Mouse (Mus musculus) midbrain, embryonic 14.5 days (tissue): Measurements from ENCODE around the gene Cabin1. TPM values are rescaled to one million over a fixed set of nuclear protein-coding genes. Genes with fewer than 3 reads are reported as not detected.

ENCODE experiments used
- ATAC-seq: fragments of 200-750 bp; cut with Nextera tagmentation; 2 replicates; pipeline ENCODE4 v1.8.0; 2017; ENCODE audit warnings: moderate number of reproducible peaks, moderate library complexity; ENCODE audit not compliant: low FRiP score, low TSS enrichment
- DNase-seq: peaks from one replicate; pipeline ENCODE4 v3.0.0-alpha.2; 2015
- H3K27ac ChIP-seq: fragments of 300-500 bp; sonication (generic); replicated peaks from 2 replicates; pipeline ENCODE4 v1.5.1; 2014; ENCODE audit warnings: mild to moderate bottlenecking, low read depth, low read length, moderate library complexity
- H3K27me3 ChIP-seq: fragments of 300-500 bp; sonication (generic); 2 replicates; pipeline ENCODE4 v1.6.1; 2014; ENCODE audit warnings: low read length, control low read depth, mixed read lengths; ENCODE audit not compliant: control insufficient read depth, insufficient read depth
- H3K36me3 ChIP-seq: fragments of 300-500 bp; sonication (generic); 2 replicates; pipeline ENCODE4 v1.6.1; 2014; ENCODE audit warnings: low read length, control low read depth; ENCODE audit not compliant: control insufficient read depth, insufficient read depth
- H3K4me1 ChIP-seq: fragments of 300-500 bp; sonication (generic); 2 replicates; pipeline ENCODE4 v1.6.1; 2014; ENCODE audit warnings: mild to moderate bottlenecking, antibody characterized with exemption, low read length, control low read depth; ENCODE audit not compliant: control insufficient read depth, insufficient read depth
- H3K4me2 ChIP-seq: fragments of 300-500 bp; sonication (generic); 2 replicates; pipeline ENCODE4 v1.6.1; 2014; ENCODE audit warnings: mild to moderate bottlenecking, low read length, moderate library complexity
- H3K4me3 ChIP-seq: fragments of 300-500 bp; sonication (generic); replicated peaks from 2 replicates; pipeline ENCODE4 v1.5.1; 2014; ENCODE audit warnings: low read depth, low read length
- H3K9ac ChIP-seq: fragments of 300-500 bp; sonication (generic); replicated peaks from 2 replicates; pipeline ENCODE4 v1.6.1; 2014; ENCODE audit warnings: mild to moderate bottlenecking, low read length, moderate library complexity
- H3K9me3 ChIP-seq: fragments of 300-500 bp; sonication (generic); 2 replicates; pipeline ENCODE4 v1.6.1; 2016; ENCODE audit warnings: low read length, control low read depth, mixed read lengths; ENCODE audit not compliant: control insufficient read depth
- WGBS: fragments of 180-500 bp; shearing (Covaris S2); extraction: QIAGEN DNeasy Blood & Tissue Kit; methylation state at CpG from one replicate; pipeline ENCODE4 v1.1.7; 2014; 5-methylcytosine and 5-hydroxymethylcytosine counted together
- polyA plus RNA-seq: library from polyadenylated mRNA; unstranded; fragments of >200 nt; fragmentation: Nextera tagmentation; extraction: Ambion mirVana; gene quantifications from 2 replicates; pipeline ENCODE4 v1.2.1, GENCODE M21; 2014

Gene Cabin1
- polyA plus RNA-seq = 47.2 and 54.5 TPM in 2 replicates

DNA sequence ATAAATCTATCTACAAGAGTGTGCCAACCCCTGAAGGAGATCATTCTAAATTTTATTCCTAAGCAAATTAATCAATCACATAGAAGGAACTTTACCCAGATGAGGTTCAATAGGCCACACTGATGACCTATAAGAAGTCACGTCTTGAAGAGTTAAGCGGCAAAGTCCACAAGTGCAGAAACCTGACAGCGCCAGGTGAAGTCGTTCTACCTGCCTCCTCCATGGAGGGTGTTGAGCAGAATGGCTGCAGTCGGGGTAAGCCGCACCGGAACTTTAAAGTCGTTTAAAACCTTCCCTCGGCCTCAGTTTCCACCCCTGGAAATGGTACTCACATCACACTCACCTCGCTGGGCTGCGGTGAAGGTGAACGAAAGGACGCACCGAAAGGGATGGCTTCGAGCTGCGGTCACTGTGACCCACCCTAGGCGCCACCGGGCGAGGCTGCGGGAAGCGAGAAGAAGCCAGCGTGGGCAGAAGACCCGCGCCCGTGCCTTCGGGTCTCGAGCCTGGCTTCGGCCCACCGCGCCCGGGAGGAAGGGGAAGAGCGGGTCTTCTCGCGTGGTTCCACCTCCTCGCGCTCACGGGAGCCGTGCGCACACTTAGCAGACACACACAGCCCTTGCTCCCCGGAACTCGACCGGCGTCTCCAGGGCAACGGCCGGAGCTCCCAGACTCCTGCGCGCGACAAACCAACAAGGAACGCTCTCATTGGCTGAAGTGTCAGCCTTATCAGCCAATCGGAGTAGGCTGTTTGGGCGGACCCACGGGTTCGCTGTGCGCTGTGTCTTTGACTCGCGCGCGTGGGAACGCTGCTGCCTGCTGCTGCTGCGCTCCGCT is at the start of gene Cabin1:
Gene Cabin1 (minus strand): TSS at position 660 of the 837 bp plus-strand sequence.
- peaks cover 10% of the 10 kb centered on the region for H3K4me1 ChIP-seq
- H3K27me3 ChIP-seq = no peaks in the 10 kb centered on the region
- peak within 1 kb of the TSS; percentile 87 for H3K4me2 ChIP-seq
- H3K9me3 ChIP-seq = no peaks in the 10 kb centered on the region
- peak within 1 kb of the TSS; percentile 86 for H3K4me3 ChIP-seq
- H3K36me3 ChIP-seq = no peaks in the 10 kb centered on the region
- H3K9ac ChIP-seq = peak within 1 kb of the TSS; percentile 81
- under 1% methylated on average over 59 of the region's 61 CpGs for WGBS
- DNase-seq = peak; percentile 99
- peak within 1 kb of the TSS; percentile 72 for H3K27ac ChIP-seq
- peak; percentile 97 for ATAC-seq

DNA sequence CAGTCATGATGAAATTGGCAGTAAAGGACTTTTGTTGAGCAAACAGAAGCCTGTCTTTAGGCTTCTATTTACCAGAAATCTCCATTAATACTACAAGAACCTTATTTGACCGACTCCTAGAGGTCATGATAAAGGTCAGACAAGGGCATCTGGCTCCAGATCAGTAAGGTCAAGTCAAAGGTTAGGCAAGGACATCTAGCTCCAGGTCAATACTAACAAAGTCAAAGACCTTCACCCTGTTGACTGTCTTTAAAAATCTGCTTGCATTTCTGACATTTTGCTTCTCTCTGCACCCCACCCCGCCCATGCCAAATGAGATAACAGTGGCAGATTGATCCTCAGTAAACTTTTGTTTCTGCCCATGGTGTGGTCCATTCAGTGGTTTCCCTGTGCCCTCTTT is 40.1 kb upstream of the Cabin1 start:
- no peaks in the 10 kb centered on the region for H3K36me3 ChIP-seq
- H3K4me1 ChIP-seq = no peaks in the 10 kb centered on the region
- no peak overlapping the region for H3K4me3 ChIP-seq
- H3K4me2 ChIP-seq = no peak overlapping the region
- no peaks in the 10 kb centered on the region for H3K27me3 ChIP-seq
- no peak overlapping the region for H3K9ac ChIP-seq
- H3K27ac ChIP-seq = no peak overlapping the region
- 76% methylated on average over 2 of the region's 2 CpGs for WGBS
- no peak for ATAC-seq
- H3K9me3 ChIP-seq = no peaks in the 10 kb centered on the region
- no peak for DNase-seq

DNA sequence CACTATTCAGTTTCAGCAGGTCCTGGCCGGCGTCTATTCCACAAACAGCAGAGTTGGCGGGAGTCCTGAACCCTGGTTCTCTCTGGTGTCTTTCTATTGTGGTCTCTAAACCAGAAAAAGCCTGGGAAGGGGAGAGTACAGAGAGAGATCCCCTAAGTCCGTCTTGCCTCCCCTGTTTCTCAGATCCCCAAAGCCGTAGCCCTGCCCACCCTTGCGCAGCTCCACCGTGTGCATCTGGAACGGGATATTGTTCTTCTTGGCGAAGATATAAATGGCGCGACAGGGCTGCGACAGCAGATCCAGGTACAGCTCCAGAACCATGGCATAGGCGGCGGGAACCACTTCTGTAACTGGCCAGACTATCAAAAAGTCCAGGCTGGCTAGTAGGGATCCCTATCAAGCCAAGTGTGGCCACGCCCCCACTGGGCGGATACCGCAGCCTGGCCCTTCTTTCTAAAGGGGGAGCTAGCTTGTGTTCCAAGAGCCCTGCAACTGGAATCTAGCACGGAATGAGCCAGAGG is 34.1 kb upstream of the Cabin1 start, which contains the start of gene Gstt1:
Gene Gstt1 (minus strand): TSS at position 409 of the 521 bp plus-strand sequence.
- ATAC-seq (no peak), DNase-seq (peak; percentile 68)
- Histone ChIP-seq H3K4me1 (peaks cover 10% of the 10 kb centered on the region; the same call in 1 of the 2 replicates), H3K4me2 (peak within 1 kb of the TSS; percentile 62), H3K27ac (no peak within 1 kb of the TSS), H3K9me3 (no peaks in the 10 kb centered on the region), H3K4me3 (peak within 1 kb of the TSS; percentile 29), H3K27me3 (0 out of 2 replicates have a peak, but pooled peaks cover 5% of the 10 kb centered on the region), H3K9ac (peak within 1 kb of the TSS; percentile 46; the same call in 1 of the 2 replicates), H3K36me3 (no peaks in the 10 kb centered on the region)
- WGBS = 1% methylated on average over 18 of the region's 18 CpGs

DNA sequence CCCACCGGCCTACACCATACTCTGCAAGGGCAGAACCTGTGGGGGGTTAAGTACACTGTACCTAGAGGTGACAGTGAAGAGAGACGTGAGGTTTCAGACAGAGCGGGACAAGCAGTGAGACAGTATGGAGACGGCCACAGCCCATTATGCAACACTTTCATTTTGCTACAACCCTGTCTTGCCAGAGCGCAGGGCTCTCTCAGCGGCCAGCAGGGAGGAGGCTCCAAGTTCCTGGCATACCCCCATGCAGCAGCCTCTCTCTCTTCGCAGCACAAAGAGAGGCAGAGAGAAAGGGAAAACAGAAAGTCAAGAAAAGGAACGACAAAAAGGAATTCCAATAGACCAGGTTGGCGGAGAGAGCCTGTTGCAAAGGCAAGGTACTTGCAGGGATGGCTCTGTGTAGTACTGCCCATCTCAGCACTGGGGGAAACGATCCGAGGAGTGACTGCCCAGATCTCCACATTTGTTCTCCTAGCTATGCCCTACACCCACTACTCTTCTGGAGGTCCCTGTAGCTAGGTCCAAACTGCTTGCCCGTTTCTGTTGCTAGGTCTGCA is 33.6 kb upstream of the Cabin1 start:
- peak overlapping the region; percentile 46; the same call in 1 of the 2 replicates for H3K9ac ChIP-seq
- ATAC-seq = peak; percentile 57; the same call in 1 of the 2 replicates

DNA sequence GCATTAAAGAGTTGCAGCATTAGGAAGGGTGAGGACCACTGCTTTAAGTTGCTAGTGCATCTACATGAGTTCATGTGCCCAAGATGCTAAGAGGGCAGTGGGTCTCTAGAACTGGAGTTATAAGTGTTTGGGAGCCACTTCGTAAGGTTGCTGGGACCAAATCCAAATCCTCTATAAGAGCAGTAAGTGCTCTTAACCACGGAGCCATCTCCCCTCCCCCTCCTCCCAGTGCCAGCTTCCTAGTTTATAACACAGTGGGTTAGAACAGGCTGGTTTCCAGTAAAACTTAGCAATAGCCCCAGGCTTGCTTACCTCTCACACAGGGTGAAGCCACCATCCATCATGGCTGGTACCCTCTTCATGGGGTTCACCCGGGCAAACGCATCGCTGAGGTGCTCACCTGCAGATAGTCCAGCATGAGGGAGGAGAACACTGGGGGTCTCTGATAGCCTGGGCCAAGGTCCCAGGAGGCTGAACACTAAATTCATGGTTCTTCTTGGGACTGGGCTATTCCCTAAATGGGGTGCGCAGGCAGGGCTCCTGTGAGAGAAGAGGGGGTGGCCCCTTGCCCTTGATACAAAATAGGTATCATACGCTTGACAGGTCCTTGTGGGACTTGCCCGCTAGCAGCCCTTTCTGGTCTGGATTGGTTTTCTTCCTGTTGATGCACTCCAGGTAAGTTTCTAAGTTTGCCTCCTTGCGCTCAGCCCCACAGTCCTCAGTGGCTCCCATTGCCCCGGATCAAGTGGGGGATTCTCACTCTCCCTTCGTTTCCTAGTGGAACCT is 32.8 kb upstream of the Cabin1 start:
- Histone ChIP-seq H3K4me2 (peak overlapping the region; percentile 62), H3K9me3 (no peaks in the 10 kb centered on the region), H3K27ac (no peak overlapping the region), H3K4me1 (peaks cover 10% of the 10 kb centered on the region; the same call in 1 of the 2 replicates), H3K9ac (peak overlapping the region; percentile 46; the same call in 1 of the 2 replicates), H3K27me3 (0 out of 2 replicates have a peak, but pooled peaks cover 5% of the 10 kb centered on the region), H3K4me3 (peak overlapping the region; percentile 29; the same call in 1 of the 2 replicates), H3K36me3 (no peaks in the 10 kb centered on the region)
- DNase-seq = no peak
- no peak for ATAC-seq
- 48% methylated on average over 11 of the region's 11 CpGs for WGBS

More for the DNA sequence above, 33.6 kb upstream of the Cabin1 start:
- DNase-seq = peak; percentile 60
- peak overlapping the region; percentile 62 for H3K4me2 ChIP-seq
- H3K27me3 ChIP-seq = 0 out of 2 replicates have a peak, but pooled peaks cover 5% of the 10 kb centered on the region
- H3K27ac ChIP-seq = no peak overlapping the region
- no peaks in the 10 kb centered on the region for H3K36me3 ChIP-seq
- WGBS = under 1% methylated on average over 12 of the region's 12 CpGs
- peaks cover 10% of the 10 kb centered on the region; the same call in 1 of the 2 replicates for H3K4me1 ChIP-seq
- no peaks in the 10 kb centered on the region for H3K9me3 ChIP-seq
- peak overlapping the region; percentile 29 for H3K4me3 ChIP-seq

DNA sequence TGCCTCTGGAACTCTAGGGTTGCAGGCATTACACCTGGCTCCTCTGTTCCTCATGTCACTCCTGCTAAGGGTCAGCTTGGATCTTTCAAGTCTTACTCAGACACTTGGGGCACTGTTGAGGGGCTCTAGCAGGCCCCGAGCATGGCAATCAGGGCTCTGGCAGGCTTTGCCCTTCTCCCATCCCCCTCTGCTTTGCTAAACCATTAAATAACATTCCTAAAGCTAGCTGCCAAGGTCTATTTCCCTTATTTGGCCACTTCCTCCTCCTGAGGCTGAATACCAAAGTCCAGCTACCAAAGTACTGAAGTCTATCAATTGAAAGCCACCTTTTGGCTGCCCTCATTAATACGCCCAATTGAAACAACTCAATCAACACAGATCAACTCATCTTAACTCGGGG is 30.7 kb upstream of the Cabin1 start:
- DNase-seq (no peak), ATAC-seq (no peak)
- H3K4me1 ChIP-seq = peaks cover 10% of the 10 kb centered on the region; the same call in 1 of the 2 replicates
- H3K4me3 ChIP-seq = no peak overlapping the region
- H3K27me3 ChIP-seq = 0 out of 2 replicates have a peak, but pooled peaks cover 5% of the 10 kb centered on the region
- no peaks in the 10 kb centered on the region for H3K36me3 ChIP-seq
- H3K9ac ChIP-seq = no peak overlapping the region
- WGBS = 29% methylated on average over 3 of the region's 3 CpGs
- H3K4me2 ChIP-seq = no peak overlapping the region
- no peaks in the 10 kb centered on the region for H3K9me3 ChIP-seq
- no peak overlapping the region for H3K27ac ChIP-seq

DNA sequence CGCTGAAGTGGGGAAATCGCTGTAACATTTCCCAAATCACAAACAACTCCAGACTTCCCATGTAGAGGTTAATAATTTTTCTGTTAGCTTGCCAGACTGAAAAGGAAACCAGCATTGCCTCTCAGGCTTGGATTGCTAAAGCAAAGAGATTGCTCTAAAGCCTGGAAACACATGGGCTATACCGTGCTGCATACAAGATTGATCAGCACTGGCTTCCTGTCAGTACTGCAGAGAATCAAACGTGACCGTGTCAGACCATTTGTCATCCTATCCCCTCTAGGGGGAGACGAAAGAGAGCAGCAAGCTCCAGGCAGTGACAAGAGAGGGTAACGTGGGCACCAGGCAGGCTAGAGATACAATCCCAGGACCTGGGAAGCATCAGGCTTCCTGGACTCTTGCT is 26.6 kb upstream of the Cabin1 start:
- no peak overlapping the region for H3K4me3 ChIP-seq
- no peaks in the 10 kb centered on the region for H3K36me3 ChIP-seq
- peak; percentile 28 for DNase-seq
- 23% methylated on average over 7 of the region's 7 CpGs for WGBS
- H3K4me2 ChIP-seq = no peak overlapping the region
- H3K4me1 ChIP-seq = no peaks in the 10 kb centered on the region
- ATAC-seq = no peak
- H3K9me3 ChIP-seq = no peaks in the 10 kb centered on the region
- H3K27me3 ChIP-seq = no peaks in the 10 kb centered on the region
- H3K9ac ChIP-seq = no peak overlapping the region
- H3K27ac ChIP-seq = no peak overlapping the region

DNA sequence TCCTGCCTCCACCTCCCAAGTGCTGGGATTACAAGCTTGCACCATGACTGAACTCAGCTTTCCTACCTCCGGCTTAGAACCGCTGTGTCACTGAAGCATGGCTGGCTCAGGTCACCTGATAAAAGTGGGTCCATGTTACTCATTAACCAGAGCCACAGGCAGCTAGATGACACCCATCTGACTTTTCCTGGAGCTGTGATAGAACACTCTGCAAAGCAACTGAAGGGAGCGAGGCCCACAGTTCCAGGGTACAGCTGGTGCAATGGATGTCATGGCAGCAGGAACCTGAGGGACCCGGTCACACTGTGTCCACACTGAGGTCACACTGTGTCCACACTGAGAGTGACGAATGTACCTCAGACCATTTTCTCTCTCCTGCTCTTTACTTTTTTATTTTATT is 25.7 kb upstream of the Cabin1 start:
- H3K4me1 ChIP-seq = no peaks in the 10 kb centered on the region
- H3K9me3 ChIP-seq = no peaks in the 10 kb centered on the region
- H3K27ac ChIP-seq = no peak overlapping the region
- no peak overlapping the region for H3K4me3 ChIP-seq
- H3K4me2 ChIP-seq = no peak overlapping the region
- no peaks in the 10 kb centered on the region for H3K36me3 ChIP-seq
- DNase-seq (no peak), ATAC-seq (no peak)
- WGBS = 91% methylated on average over 5 of the region's 5 CpGs
- H3K27me3 ChIP-seq = no peaks in the 10 kb centered on the region
- H3K9ac ChIP-seq = no peak overlapping the region
